Mouse (Mus musculus) stomach, postnatal 0 days (tissue): ENCODE data around the gene Tmem268.

Experiments used
- CTCF ChIP-seq: IDR thresholded peaks from 2 replicates; pipeline ENCODE4 v1.5.1; 2016; ENCODE audit warnings: antibody characterized with exemption, low read depth, mild to moderate bottlenecking, moderate library complexity
- EP300 ChIP-seq: optimal IDR thresholded peaks from 2 replicates; pipeline ENCODE3; 2016; ENCODE audit warnings: antibody characterized with exemption

DNA sequence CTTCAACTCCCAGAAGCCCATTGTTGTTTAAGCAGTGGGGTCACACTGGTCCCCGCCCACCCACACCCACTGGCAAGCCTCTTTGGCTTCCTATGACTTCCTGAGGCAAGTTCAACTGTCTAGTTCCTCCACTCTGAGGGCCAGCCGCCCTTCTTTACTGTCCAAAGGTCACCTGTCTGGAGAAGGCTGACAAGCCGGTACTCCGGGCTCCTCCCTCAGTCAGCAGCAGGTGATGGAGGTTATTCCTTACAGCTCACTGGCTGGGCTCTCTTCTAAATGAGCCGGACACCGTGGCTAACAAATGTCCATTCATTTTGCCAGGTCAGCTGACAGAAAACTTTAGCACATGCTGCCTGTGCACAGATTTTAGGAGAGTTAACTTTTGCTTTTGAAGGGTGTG is 42.2 kb downstream of the Tmem268 start:
- TF ChIP-seq CTCF (no peak), EP300 (no peak)
